Mouse (Mus musculus) colon, adult 2 months (tissue): Measurements from ENCODE around the gene Hadh. TPM values are rescaled to one million over a fixed set of nuclear protein-coding genes. Genes with fewer than 3 reads are reported as not detected.

Experiments used
- polyA plus RNA-seq: library from polyadenylated mRNA; depleted of rRNA; stranded (reverse); fragments of >200 nt; gene quantifications from 2 replicates; pipeline ENCODE4 v1.2.3, GENCODE M21; 2012; rRNA removed

The Hadh gene
- 198 and 220 TPM in 2 replicates for polyA plus RNA-seq

GRCm38 (mm10) chr3:131271559-131272373, at the start of gene Hadh:
Gene Hadh (minus strand): TSS chr3:131272101.

DNA sequence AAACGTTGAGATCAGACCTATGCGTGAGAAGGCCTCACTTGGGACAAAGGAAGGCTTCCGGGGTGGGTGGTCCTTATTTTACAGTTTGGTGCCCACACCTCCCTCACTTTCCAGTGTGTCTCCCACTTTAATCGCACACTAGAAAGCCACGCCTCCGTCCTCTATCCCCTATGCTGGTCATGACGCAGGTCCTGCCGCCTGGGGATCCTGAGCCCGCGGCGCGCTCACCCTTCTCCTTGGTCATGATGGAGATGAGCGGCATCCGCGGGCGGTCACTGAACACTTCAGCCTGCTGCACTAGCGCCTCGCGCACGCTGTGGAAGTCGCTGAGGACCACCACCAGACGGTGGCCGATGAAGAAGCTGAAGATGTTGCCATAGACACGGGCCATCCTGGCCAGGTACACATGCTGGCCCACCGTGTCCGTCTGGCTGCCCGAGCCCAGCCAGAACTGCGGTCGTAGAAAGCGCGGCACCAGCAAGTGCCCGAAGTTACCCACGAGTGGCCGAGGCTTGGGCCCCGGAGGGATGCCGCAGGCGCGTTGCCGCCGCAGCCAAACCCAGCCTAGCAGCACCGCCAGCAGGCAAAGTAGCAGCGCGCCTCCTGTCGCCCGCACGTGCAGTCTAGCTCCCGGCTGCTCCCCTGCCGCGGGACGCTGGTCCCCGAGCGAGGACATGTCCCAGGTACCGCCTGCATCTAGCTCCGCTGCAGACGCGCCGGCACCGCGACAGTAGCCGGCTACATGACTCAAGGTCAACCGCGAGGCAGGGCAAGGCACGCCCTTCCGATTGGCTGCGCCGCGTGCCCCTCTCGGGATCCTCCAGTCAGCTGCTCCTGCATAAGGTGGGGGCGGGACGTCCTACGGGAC, 30.8 kb upstream of the Hadh start, which contains the start of gene Cyp2u1:
TSS of gene Cyp2u1 (minus strand) at position 776 of the 868 bp plus-strand sequence.

Other genes with a start within 250 kb of the Hadh start
- 1.0 and 1.4 TPM in 2 replicates for gene Lef1, start 161.6 kb downstream of the Hadh start, polyA plus RNA-seq
- 2.1 and 2.3 TPM in 2 replicates for gene Cyp2u1, start 31.1 kb upstream of the Hadh start, polyA plus RNA-seq
- 7.1 and 8.3 TPM in 2 replicates for gene Sgms2, start 219.3 kb upstream of the Hadh start, polyA plus RNA-seq